Mouse (Mus musculus): ENCODE measurements around the gene Tspyl4. TPM values are rescaled to one million over a fixed set of nuclear protein-coding genes. Genes with fewer than 3 reads are reported as not detected.

Tspyl4 gene
- polyA plus RNA-seq, 1 experiment = 191 TPM

GRCm38 (mm10) chr10:34282420-34283238, 14.6 kb upstream of the Tspyl4 start:
- DNase-seq (ENCODE audit: low read depth) = peak; percentile 55
- TF ChIP-seq CTCF (IDR thresholded peaks at IDR 0.05; ENCODE audit: borderline replicate concordance, extremely low read depth, insufficient read depth, insufficient read length) (no peak), POLR2A (IDR thresholded peaks at IDR 0.05; ENCODE audit: borderline replicate concordance, extremely low read depth, insufficient read depth, insufficient read length, poor library complexity, severe bottlenecking) (no peak)

- DNase-seq (ENCODE audit: low read depth) = no peak
- TF ChIP-seq CTCF (IDR thresholded peaks at IDR 0.05; ENCODE audit: borderline replicate concordance, extremely low read depth, insufficient read depth, insufficient read length) = no peak
- TF ChIP-seq POLR2A (IDR thresholded peaks at IDR 0.05; ENCODE audit: borderline replicate concordance, extremely low read depth, insufficient read depth, insufficient read length, poor library complexity, severe bottlenecking) = no peak
These were observed 337 bp upstream of the Tspyl4 start for GRCm38 (mm10) chr10:34296911-34297298.

GRCm38 (mm10) chr10:34297980-34298753, 925 bp downstream of the Tspyl4 start:
- TF ChIP-seq POLR2A (IDR thresholded peaks at IDR 0.05; ENCODE audit: borderline replicate concordance, extremely low read depth, insufficient read depth, insufficient read length, poor library complexity, severe bottlenecking) = no peak
- no peak for TF ChIP-seq CTCF (IDR thresholded peaks at IDR 0.05; ENCODE audit: borderline replicate concordance, extremely low read depth, insufficient read depth, insufficient read length)
- DNase-seq (ENCODE audit: low read depth) = no peak

- TF ChIP-seq POLR2A (IDR thresholded peaks at IDR 0.05; ENCODE audit: borderline replicate concordance, extremely low read depth, insufficient read depth, insufficient read length, poor library complexity, severe bottlenecking) (no peak), CTCF (IDR thresholded peaks at IDR 0.05; ENCODE audit: borderline replicate concordance, extremely low read depth, insufficient read depth, insufficient read length) (no peak)
- no peak for DNase-seq (ENCODE audit: low read depth)
These were observed 3.1 kb downstream of the Tspyl4 start for GRCm38 (mm10) chr10:34300368-34300767.

- no peak for TF ChIP-seq CTCF (IDR thresholded peaks at IDR 0.05; ENCODE audit: borderline replicate concordance, extremely low read depth, insufficient read depth, insufficient read length)
- no peak for TF ChIP-seq POLR2A (IDR thresholded peaks at IDR 0.05; ENCODE audit: borderline replicate concordance, extremely low read depth, insufficient read depth, insufficient read length, poor library complexity, severe bottlenecking)
- no peak for DNase-seq (ENCODE audit: low read depth)
These were observed 9.8 kb downstream of the Tspyl4 start for GRCm38 (mm10) chr10:34307070-34307469.

GRCm38 (mm10) chr10:34309915-34310685, 12.9 kb downstream of the Tspyl4 start:
- DNase-seq (ENCODE audit: low read depth) = no peak
- no peak for TF ChIP-seq CTCF (IDR thresholded peaks at IDR 0.05; ENCODE audit: borderline replicate concordance, extremely low read depth, insufficient read depth, insufficient read length)
- TF ChIP-seq POLR2A (IDR thresholded peaks at IDR 0.05; ENCODE audit: borderline replicate concordance, extremely low read depth, insufficient read depth, insufficient read length, poor library complexity, severe bottlenecking) = no peak

GRCm38 (mm10) chr10:34312536-34312935, 15.3 kb downstream of the Tspyl4 start:
- no peak for DNase-seq (ENCODE audit: low read depth)
- TF ChIP-seq CTCF (IDR thresholded peaks at IDR 0.05; ENCODE audit: borderline replicate concordance, extremely low read depth, insufficient read depth, insufficient read length) (no peak), POLR2A (IDR thresholded peaks at IDR 0.05; ENCODE audit: borderline replicate concordance, extremely low read depth, insufficient read depth, insufficient read length, poor library complexity, severe bottlenecking) (no peak)

- peak; percentile 94 for DNase-seq (ENCODE audit: low read depth)
- TF ChIP-seq POLR2A (IDR thresholded peaks at IDR 0.05; ENCODE audit: borderline replicate concordance, extremely low read depth, insufficient read depth, insufficient read length, poor library complexity, severe bottlenecking) (no peak), CTCF (IDR thresholded peaks at IDR 0.05; ENCODE audit: borderline replicate concordance, extremely low read depth, insufficient read depth, insufficient read length) (no peak)
These were observed 19.5 kb downstream of the Tspyl4 start for GRCm38 (mm10) chr10:34316571-34317216.

GRCm38 (mm10) chr10:34317217-34317606, 20.0 kb downstream of the Tspyl4 start:
- DNase-seq (ENCODE audit: low read depth) = no peak
- no peak for TF ChIP-seq POLR2A (IDR thresholded peaks at IDR 0.05; ENCODE audit: borderline replicate concordance, extremely low read depth, insufficient read depth, insufficient read length, poor library complexity, severe bottlenecking)
- no peak for TF ChIP-seq CTCF (IDR thresholded peaks at IDR 0.05; ENCODE audit: borderline replicate concordance, extremely low read depth, insufficient read depth, insufficient read length)

- TF ChIP-seq CTCF (IDR thresholded peaks at IDR 0.05; ENCODE audit: borderline replicate concordance, extremely low read depth, insufficient read depth, insufficient read length) = no peak
- no peak for TF ChIP-seq POLR2A (IDR thresholded peaks at IDR 0.05; ENCODE audit: borderline replicate concordance, extremely low read depth, insufficient read depth, insufficient read length, poor library complexity, severe bottlenecking)
- DNase-seq (ENCODE audit: low read depth) = no peak
These were observed 23.6 kb downstream of the Tspyl4 start for GRCm38 (mm10) chr10:34320809-34321208.

All from brain, embryonic 14.5 days (tissue).